Mouse (Mus musculus) ES-Bruce4 (cell line): Measurements from ENCODE around the gene Usp54.

Source experiments
- CTCF ChIP-seq: IDR thresholded peaks from one replicate; pipeline ENCODE4 v1.8.1; 2011; ENCODE audit warnings: low read depth, low read length
- POLR2A ChIP-seq: IDR thresholded peaks from one replicate; pipeline ENCODE4 v1.8.1; 2011; ENCODE audit warnings: low read length; ENCODE audit not compliant: insufficient read depth

DNA sequence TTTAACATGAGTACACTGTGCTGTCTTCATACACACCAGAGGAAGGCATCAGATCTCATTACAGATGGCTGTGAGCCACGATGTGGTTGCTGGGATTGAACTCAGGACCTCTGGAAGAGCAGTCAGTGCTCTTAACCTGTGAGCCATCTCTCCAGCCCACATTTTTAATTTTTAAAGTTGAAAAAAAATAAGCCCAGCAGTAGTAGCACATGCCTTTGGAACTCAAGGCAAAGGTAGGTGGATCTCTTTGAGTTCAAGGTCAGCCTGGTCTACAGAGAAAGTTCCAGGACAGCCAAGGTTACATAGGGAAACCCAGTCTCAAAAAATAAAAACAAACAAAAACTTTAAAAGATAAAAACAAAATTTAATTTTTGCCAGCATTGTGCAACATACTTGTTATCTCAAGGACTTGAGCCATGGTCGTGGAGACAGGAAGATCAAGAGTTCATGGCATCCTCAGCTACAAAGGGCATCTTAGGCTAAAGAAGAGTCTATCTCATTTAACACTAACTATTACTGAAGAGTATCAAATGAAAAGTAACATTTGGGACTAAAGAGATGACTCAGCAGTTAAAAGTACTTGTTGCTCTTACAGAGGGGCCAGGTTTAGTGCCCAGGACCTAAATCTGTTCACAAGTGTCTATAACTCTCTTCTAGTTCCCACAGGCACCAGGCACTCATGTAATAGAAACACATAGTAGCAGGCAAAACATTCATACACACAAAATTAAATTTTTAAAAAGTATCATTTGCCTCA lies 2.9 kb downstream of the Usp54 start:
- TF ChIP-seq POLR2A: no peak
- no peak for TF ChIP-seq CTCF
